Mouse (Mus musculus) hindbrain, embryonic 13.5 days (tissue): ENCODE data around the gene Hormad1. TPM values are rescaled to one million over a fixed set of nuclear protein-coding genes. Genes with fewer than 3 reads are reported as not detected.
A peak's percentile ranks its signal among the peaks of the same experiment; 100 is the strongest.

Experiments used
- ATAC-seq: fragments of 200-750 bp; cut with Nextera tagmentation; 2 replicates; pipeline ENCODE4 v1.8.0; 2017; ENCODE audit warnings: moderate TSS enrichment; ENCODE audit not compliant: low FRiP score
- H3K27ac ChIP-seq: fragments of 300-500 bp; sonication (generic); 2 replicates; pipeline ENCODE4 v1.5.1; 2015; ENCODE audit warnings: inconsistent platforms, mild to moderate bottlenecking, moderate library complexity
- H3K27me3 ChIP-seq: fragments of 300-500 bp; sonication (generic); 2 replicates; pipeline ENCODE4 v1.6.1; 2015; ENCODE audit warnings: mild to moderate bottlenecking, inconsistent platforms
- H3K36me3 ChIP-seq: fragments of 300-500 bp; sonication (generic); 2 replicates; pipeline ENCODE4 v1.6.1; 2015; ENCODE audit warnings: mild to moderate bottlenecking, inconsistent platforms
- H3K4me1 ChIP-seq: fragments of 300-500 bp; sonication (generic); replicated peaks from 2 replicates; pipeline ENCODE4 v1.6.1; 2015; ENCODE audit warnings: inconsistent platforms
- H3K4me2 ChIP-seq: fragments of 300-500 bp; sonication (generic); 2 replicates; pipeline ENCODE4 v1.6.1; 2015; ENCODE audit warnings: inconsistent platforms, mild to moderate bottlenecking, moderate library complexity
- H3K4me3 ChIP-seq: fragments of 300-500 bp; sonication (generic); 2 replicates; pipeline ENCODE4 v1.5.1; 2015; ENCODE audit warnings: mild to moderate bottlenecking, inconsistent platforms
- H3K9ac ChIP-seq: fragments of 300-500 bp; sonication (generic); 2 replicates; pipeline ENCODE4 v1.6.1; 2015; ENCODE audit warnings: mild to moderate bottlenecking, inconsistent platforms
- H3K9me3 ChIP-seq: fragments of 300-500 bp; sonication (generic); 2 replicates; pipeline ENCODE4 v1.6.1; 2016; ENCODE audit warnings: inconsistent platforms
- WGBS: fragments of 180-500 bp; shearing (Covaris S2); methylation state at CpG from one replicate; pipeline ENCODE4 v1.1.7; 2015; 5-methylcytosine and 5-hydroxymethylcytosine counted together
- polyA plus RNA-seq: library from polyadenylated mRNA; unstranded; fragments of >200 nt; fragmentation: Nextera tagmentation; extraction: Ambion mirVana; gene quantifications from 2 replicates; pipeline ENCODE4 v1.2.1, GENCODE M21; 2015

Hormad1 gene
- not detected in 2 replicates for polyA plus RNA-seq

- H3K27me3 ChIP-seq: no peaks in the 10 kb centered on the region
- no peak within 1 kb of the TSS for H3K9ac ChIP-seq
- no peaks in the 10 kb centered on the region for H3K4me1 ChIP-seq
- no peaks in the 10 kb centered on the region for H3K36me3 ChIP-seq
- ATAC-seq: no peak
- no peak within 1 kb of the TSS for H3K4me3 ChIP-seq
- H3K4me2 ChIP-seq: no peak within 1 kb of the TSS
- H3K9me3 ChIP-seq: no peaks in the 10 kb centered on the region
- 91% methylated on average over 27 of the region's 27 CpGs for WGBS
- H3K27ac ChIP-seq: no peak within 1 kb of the TSS
These were observed at the start of gene Hormad1 for GRCm38 (mm10) chr3:95559437-95559836. Hormad1 (plus strand) TSS chr3:95559677.

- ATAC-seq: no peak
- peaks cover 14% of the 10 kb centered on the region for H3K36me3 ChIP-seq
- H3K4me2 ChIP-seq: no peak overlapping the region
- H3K4me3 ChIP-seq: no peak overlapping the region
- no peaks in the 10 kb centered on the region for H3K9me3 ChIP-seq
- no peak overlapping the region for H3K9ac ChIP-seq
- H3K4me1 ChIP-seq: 0 out of 2 replicates have a peak, but pooled peaks cover under 1% of the 10 kb centered on the region
- no peaks in the 10 kb centered on the region for H3K27me3 ChIP-seq
- WGBS: 67% methylated on average over 9 of the region's 9 CpGs
- H3K27ac ChIP-seq: no peak overlapping the region
These were observed 47.8 kb upstream of the Hormad1 start for GRCm38 (mm10) chr3:95511611-95512180.

- no peak overlapping the region; the same call in 1 of the 2 replicates for H3K27ac ChIP-seq
- no peaks in the 10 kb centered on the region for H3K27me3 ChIP-seq
- H3K36me3 ChIP-seq: no peaks in the 10 kb centered on the region
- H3K4me1 ChIP-seq: 0 out of 2 replicates have a peak, but pooled peaks cover 3% of the 10 kb centered on the region
- H3K4me3 ChIP-seq: no peak overlapping the region
- H3K9ac ChIP-seq: peak overlapping the region; percentile 10; the same call in 1 of the 2 replicates
- no peaks in the 10 kb centered on the region for H3K9me3 ChIP-seq
- no peak overlapping the region for H3K4me2 ChIP-seq
- no peak for ATAC-seq
- 85% methylated on average over 3 of the region's 3 CpGs for WGBS
These were observed 42.8 kb upstream of the Hormad1 start for GRCm38 (mm10) chr3:95516614-95517041.

- Histone ChIP-seq H3K4me3 (no peak overlapping the region), H3K9ac (no peak overlapping the region), H3K9me3 (no peaks in the 10 kb centered on the region), H3K4me1 (0 out of 2 replicates have a peak, but pooled peaks cover 3% of the 10 kb centered on the region), H3K27ac (peak overlapping the region; percentile 19; the same call in 1 of the 2 replicates), H3K27me3 (no peaks in the 10 kb centered on the region), H3K4me2 (no peak overlapping the region), H3K36me3 (no peaks in the 10 kb centered on the region)
- WGBS: 34% methylated on average over 10 of the region's 10 CpGs
- ATAC-seq: no peak
These were observed 42.0 kb upstream of the Hormad1 start for GRCm38 (mm10) chr3:95517493-95517898.

GRCm38 (mm10) chr3:95518891-95519290, 40.6 kb upstream of the Hormad1 start:
- 0 out of 2 replicates have a peak, but pooled peaks cover 3% of the 10 kb centered on the region for H3K4me1 ChIP-seq
- WGBS: 88% methylated on average over 7 of the region's 7 CpGs
- H3K9ac ChIP-seq: no peak overlapping the region

GRCm38 (mm10) chr3:95519315-95519714, 40.2 kb upstream of the Hormad1 start:
- H3K27me3 ChIP-seq: no peaks in the 10 kb centered on the region
- no peak overlapping the region for H3K9ac ChIP-seq
- H3K4me3 ChIP-seq: no peak overlapping the region
- WGBS: 85% methylated on average over 2 of the region's 2 CpGs
- no peak overlapping the region for H3K27ac ChIP-seq
- no peaks in the 10 kb centered on the region for H3K36me3 ChIP-seq
- H3K4me2 ChIP-seq: no peak overlapping the region
- no peaks in the 10 kb centered on the region for H3K9me3 ChIP-seq
- ATAC-seq: no peak
- 0 out of 2 replicates have a peak, but pooled peaks cover 3% of the 10 kb centered on the region for H3K4me1 ChIP-seq

More at GRCm38 (mm10) chr3:95518891-95519290, 40.6 kb upstream of the Hormad1 start:
- H3K27me3 ChIP-seq: no peaks in the 10 kb centered on the region
- H3K9me3 ChIP-seq: no peaks in the 10 kb centered on the region
- no peak overlapping the region for H3K27ac ChIP-seq
- H3K36me3 ChIP-seq: no peaks in the 10 kb centered on the region
- H3K4me3 ChIP-seq: no peak overlapping the region
- H3K4me2 ChIP-seq: no peak overlapping the region
- no peak for ATAC-seq

GRCm38 (mm10) chr3:95520100-95520499, 39.4 kb upstream of the Hormad1 start:
- no peak overlapping the region for H3K4me3 ChIP-seq

GRCm38 (mm10) chr3:95521168-95521567, 38.3 kb upstream of the Hormad1 start:
- no peaks in the 10 kb centered on the region for H3K9me3 ChIP-seq
- WGBS: 90% methylated on average over 10 of the region's 10 CpGs
- no peak overlapping the region for H3K4me2 ChIP-seq
- no peak for ATAC-seq
- H3K9ac ChIP-seq: no peak overlapping the region
- H3K36me3 ChIP-seq: no peaks in the 10 kb centered on the region
- 0 out of 2 replicates have a peak, but pooled peaks cover 3% of the 10 kb centered on the region for H3K4me1 ChIP-seq
- no peaks in the 10 kb centered on the region for H3K27me3 ChIP-seq
- H3K27ac ChIP-seq: no peak overlapping the region
- no peak overlapping the region for H3K4me3 ChIP-seq

More at GRCm38 (mm10) chr3:95520100-95520499, 39.4 kb upstream of the Hormad1 start:
- no peak for ATAC-seq
- Histone ChIP-seq H3K4me1 (0 out of 2 replicates have a peak, but pooled peaks cover 3% of the 10 kb centered on the region), H3K4me2 (no peak overlapping the region), H3K27me3 (no peaks in the 10 kb centered on the region), H3K27ac (no peak overlapping the region), H3K36me3 (no peaks in the 10 kb centered on the region), H3K9me3 (no peaks in the 10 kb centered on the region), H3K9ac (no peak overlapping the region)
- WGBS: 92% methylated on average over 3 of the region's 3 CpGs

GRCm38 (mm10) chr3:95523662-95524061, 35.8 kb upstream of the Hormad1 start:
- no peak overlapping the region for H3K4me2 ChIP-seq
- no peaks in the 10 kb centered on the region for H3K27me3 ChIP-seq
- H3K4me3 ChIP-seq: no peak overlapping the region
- H3K9me3 ChIP-seq: no peaks in the 10 kb centered on the region
- H3K36me3 ChIP-seq: no peaks in the 10 kb centered on the region
- no peak overlapping the region for H3K27ac ChIP-seq
- H3K9ac ChIP-seq: no peak overlapping the region
- 72% methylated on average over 3 of the region's 3 CpGs for WGBS
- no peaks in the 10 kb centered on the region for H3K4me1 ChIP-seq
- ATAC-seq: no peak

GRCm38 (mm10) chr3:95524673-95525072, 34.8 kb upstream of the Hormad1 start:
- Histone ChIP-seq H3K4me2 (no peak overlapping the region), H3K9me3 (no peaks in the 10 kb centered on the region), H3K4me3 (no peak overlapping the region), H3K9ac (no peak overlapping the region), H3K27me3 (no peaks in the 10 kb centered on the region), H3K4me1 (no peaks in the 10 kb centered on the region), H3K36me3 (no peaks in the 10 kb centered on the region), H3K27ac (no peak overlapping the region)
- 68% methylated on average over 2 of the region's 2 CpGs for WGBS
- no peak for ATAC-seq

GRCm38 (mm10) chr3:95526111-95526510, 33.4 kb upstream of the Hormad1 start:
- H3K4me1 ChIP-seq: no peaks in the 10 kb centered on the region
- H3K27me3 ChIP-seq: no peaks in the 10 kb centered on the region
- H3K9me3 ChIP-seq: no peaks in the 10 kb centered on the region
- H3K27ac ChIP-seq: no peak overlapping the region
- H3K9ac ChIP-seq: no peak overlapping the region
- no peaks in the 10 kb centered on the region for H3K36me3 ChIP-seq
- H3K4me2 ChIP-seq: no peak overlapping the region
- ATAC-seq: no peak
- no peak overlapping the region for H3K4me3 ChIP-seq

- 92% methylated on average over 8 of the region's 8 CpGs for WGBS
These were observed 32.8 kb upstream of the Hormad1 start, which contains the start of gene Ctss for GRCm38 (mm10) chr3:95526622-95527211. Ctss (plus strand) TSS chr3:95526786.

GRCm38 (mm10) chr3:95529814-95530213, 29.7 kb upstream of the Hormad1 start:
- ATAC-seq: no peak
- WGBS: 92% methylated on average over 6 of the region's 6 CpGs
- H3K4me1 ChIP-seq: no peaks in the 10 kb centered on the region

More at GRCm38 (mm10) chr3:95526622-95527211, 32.8 kb upstream of the Hormad1 start, which contains the start of gene Ctss:
- H3K4me3 ChIP-seq: no peak within 1 kb of the TSS
- no peaks in the 10 kb centered on the region for H3K27me3 ChIP-seq
- H3K4me1 ChIP-seq: no peaks in the 10 kb centered on the region
- no peak within 1 kb of the TSS for H3K9ac ChIP-seq
- no peaks in the 10 kb centered on the region for H3K36me3 ChIP-seq
- ATAC-seq: no peak
- no peaks in the 10 kb centered on the region for H3K9me3 ChIP-seq
- H3K4me2 ChIP-seq: no peak within 1 kb of the TSS
- H3K27ac ChIP-seq: no peak within 1 kb of the TSS

More at GRCm38 (mm10) chr3:95529814-95530213, 29.7 kb upstream of the Hormad1 start:
- H3K4me3 ChIP-seq: no peak overlapping the region
- H3K9me3 ChIP-seq: no peaks in the 10 kb centered on the region
- no peaks in the 10 kb centered on the region for H3K27me3 ChIP-seq
- no peak overlapping the region for H3K9ac ChIP-seq
- H3K36me3 ChIP-seq: no peaks in the 10 kb centered on the region
- H3K27ac ChIP-seq: no peak overlapping the region
- H3K4me2 ChIP-seq: no peak overlapping the region
